Mouse (Mus musculus) splenic B cell, adult 2 months (primary cell): ENCODE measurements at regions not wholly inside any gene's neighbourhood (a gene's known extent, or its start where the extent isn't known, plus 50 kb on each side); places are given as distances from the start of the nearest gene placed in this dataset.

ENCODE experiments used
- DNase-seq: peaks from one replicate; pipeline ENCODE4 v3.0.0-alpha.2; 2011; ENCODE audit warnings: low read depth, low spot score
- H3K27me3 ChIP-seq: 2 replicates; pipeline ENCODE4 v1.6.1; 2012; ENCODE audit warnings: mild to moderate bottlenecking, low read length, moderate library complexity, mixed read lengths; ENCODE audit not compliant: control insufficient read depth, poor library complexity, insufficient read depth, severe bottlenecking
- H3K36me3 ChIP-seq: 2 replicates; pipeline ENCODE4 v1.6.1; 2012; ENCODE audit warnings: mild to moderate bottlenecking, low read length, moderate library complexity, mixed read lengths; ENCODE audit not compliant: control insufficient read depth, poor library complexity, insufficient read depth, severe bottlenecking

GRCm38 (mm10) chr1:73170668-73171008, 154.9 kb upstream of the Tnp1 start:
- Histone ChIP-seq H3K36me3 (no peaks in the 10 kb centered on the region), H3K27me3 (no peaks in the 10 kb centered on the region)
- DNase-seq = no peak

- Histone ChIP-seq H3K36me3 (no peaks in the 10 kb centered on the region), H3K27me3 (no peaks in the 10 kb centered on the region)
- DNase-seq = no peak
These were observed 154.4 kb upstream of the Tnp1 start for GRCm38 (mm10) chr1:73169929-73170667.

GRCm38 (mm10) chr1:73169077-73169869, 153.6 kb upstream of the Tnp1 start:
- no peaks in the 10 kb centered on the region for H3K27me3 ChIP-seq
- DNase-seq = no peak
- no peaks in the 10 kb centered on the region for H3K36me3 ChIP-seq

- DNase-seq = no peak
- no peaks in the 10 kb centered on the region for H3K36me3 ChIP-seq
- H3K27me3 ChIP-seq = no peaks in the 10 kb centered on the region
These were observed 144.5 kb upstream of the Tnp1 start for GRCm38 (mm10) chr1:73160199-73160598.

- no peak for DNase-seq
- Histone ChIP-seq H3K27me3 (no peaks in the 10 kb centered on the region), H3K36me3 (no peaks in the 10 kb centered on the region)
These were observed 143.8 kb upstream of the Tnp1 start for GRCm38 (mm10) chr1:73159405-73159976.

DNA sequence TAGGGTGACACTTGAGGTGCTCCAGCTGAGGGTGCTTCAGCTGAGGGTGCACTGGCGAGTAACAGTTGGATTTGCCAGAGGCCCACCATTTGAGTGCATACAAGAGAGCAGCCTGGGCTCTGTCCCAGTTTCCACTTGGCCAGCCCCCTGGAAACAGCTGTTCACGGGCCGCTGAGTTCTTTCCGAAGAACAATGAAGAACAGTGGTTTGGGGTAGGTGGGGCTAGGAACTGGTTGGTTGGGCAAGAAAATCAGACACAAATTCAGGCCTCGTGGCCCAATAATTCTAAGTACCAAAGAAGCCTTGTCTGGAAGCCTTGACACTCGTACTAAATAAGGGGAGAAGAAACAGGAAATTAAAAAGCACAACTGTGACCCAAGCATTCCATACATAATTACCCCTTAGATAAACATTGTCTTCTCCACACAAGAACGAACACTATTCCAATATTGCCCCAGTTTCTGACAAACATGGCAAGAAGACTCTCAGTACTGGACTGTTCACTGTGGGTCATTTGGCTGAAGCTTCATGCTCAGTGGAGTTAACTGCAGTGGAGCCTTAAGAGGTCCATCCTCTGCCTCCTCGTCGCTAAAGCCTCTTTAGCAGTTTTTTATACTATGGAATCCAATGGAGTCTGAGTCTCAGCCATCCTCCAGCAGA, 137.9 kb upstream of the Tnp1 start:
- no peak for DNase-seq
- no peaks in the 10 kb centered on the region for H3K36me3 ChIP-seq
- no peaks in the 10 kb centered on the region for H3K27me3 ChIP-seq

- no peaks in the 10 kb centered on the region for H3K27me3 ChIP-seq
- no peaks in the 10 kb centered on the region for H3K36me3 ChIP-seq
- no peak for DNase-seq
These were observed 134.2 kb upstream of the Tnp1 start for GRCm38 (mm10) chr1:73149926-73150325.

- no peak for DNase-seq
- no peaks in the 10 kb centered on the region for H3K27me3 ChIP-seq
- H3K36me3 ChIP-seq = no peaks in the 10 kb centered on the region
These were observed 127.1 kb upstream of the Tnp1 start for GRCm38 (mm10) chr1:73142845-73143244.

DNA sequence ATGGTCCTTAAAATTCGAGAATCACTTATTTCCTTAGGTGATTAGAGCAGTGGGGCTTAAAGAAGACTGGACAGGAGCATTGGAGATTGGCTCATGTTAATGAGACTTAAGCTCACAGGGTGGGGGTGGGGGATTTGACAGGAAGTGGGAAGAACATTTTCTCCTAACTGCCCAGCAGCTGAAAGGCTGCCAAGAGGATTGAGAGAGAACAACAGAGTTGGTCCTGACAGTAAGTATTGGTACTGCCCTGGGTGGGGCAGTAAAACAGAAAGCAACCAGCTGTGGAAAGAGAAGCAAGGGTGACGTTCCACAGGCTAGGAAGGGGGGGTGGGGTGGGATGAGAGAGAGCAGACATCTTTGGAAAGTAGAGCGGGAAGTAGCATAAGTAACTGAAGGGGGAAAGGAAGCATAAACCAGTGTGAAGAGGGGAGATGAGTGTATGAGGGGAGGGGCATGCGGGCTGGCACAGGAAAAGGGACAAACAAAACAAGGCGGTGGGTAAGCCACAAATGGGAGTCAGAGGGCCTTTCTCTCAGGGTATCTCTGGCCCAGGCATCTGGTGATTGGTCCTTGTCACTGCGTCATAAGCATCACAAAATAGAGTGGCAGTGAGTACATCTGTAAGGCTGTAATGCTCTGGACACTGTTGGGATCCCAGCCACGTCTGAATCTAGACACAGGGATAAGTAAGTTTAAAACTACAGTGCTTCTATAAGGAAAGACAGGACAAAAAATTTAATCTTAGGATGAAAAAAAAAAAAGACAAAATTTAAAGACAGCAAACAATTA, 125.0 kb upstream of the Tnp1 start:
- Histone ChIP-seq H3K36me3 (no peaks in the 10 kb centered on the region), H3K27me3 (no peaks in the 10 kb centered on the region)
- no peak for DNase-seq

- no peaks in the 10 kb centered on the region for H3K27me3 ChIP-seq
- no peaks in the 10 kb centered on the region for H3K36me3 ChIP-seq
- no peak for DNase-seq
These were observed 114.6 kb upstream of the Tnp1 start for GRCm38 (mm10) chr1:73130215-73130861.

- no peaks in the 10 kb centered on the region for H3K36me3 ChIP-seq
- DNase-seq = no peak
- no peaks in the 10 kb centered on the region for H3K27me3 ChIP-seq
These were observed 107.3 kb upstream of the Tnp1 start for GRCm38 (mm10) chr1:73123012-73123411.

- Histone ChIP-seq H3K36me3 (no peaks in the 10 kb centered on the region), H3K27me3 (no peaks in the 10 kb centered on the region)
- no peak for DNase-seq
These were observed 103.0 kb upstream of the Tnp1 start for GRCm38 (mm10) chr1:73118661-73119060.

DNA sequence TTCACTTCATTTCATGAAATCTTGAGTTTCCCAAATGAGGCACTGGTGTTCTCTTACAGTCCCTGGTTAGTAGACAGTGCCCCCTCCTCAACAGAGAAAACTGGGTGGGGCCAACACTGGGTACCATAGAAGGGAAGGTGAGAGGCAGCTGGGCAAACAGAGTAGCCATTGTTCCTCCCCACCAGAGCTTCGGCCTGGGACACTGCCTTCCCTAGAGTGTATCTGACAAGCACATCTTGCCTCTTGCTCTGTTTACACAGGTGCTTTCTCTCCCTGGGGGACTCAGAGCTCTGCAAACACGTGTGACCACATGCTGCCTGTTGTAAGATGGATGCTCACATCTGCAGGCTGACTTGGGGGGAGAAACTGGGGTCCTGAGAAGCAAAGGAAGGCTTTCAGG, 100.8 kb upstream of the Tnp1 start:
- Histone ChIP-seq H3K36me3 (no peaks in the 10 kb centered on the region), H3K27me3 (no peaks in the 10 kb centered on the region)
- no peak for DNase-seq

- no peak for DNase-seq
- Histone ChIP-seq H3K27me3 (no peaks in the 10 kb centered on the region), H3K36me3 (no peaks in the 10 kb centered on the region)
These were observed 100.1 kb upstream of the Tnp1 start for GRCm38 (mm10) chr1:73115854-73116253.
